Mouse (Mus musculus): ENCODE measurements around the gene Zfp966. TPM values are rescaled to one million over a fixed set of nuclear protein-coding genes. Genes with fewer than 3 reads are reported as not detected.
"Not testable (repeated sequence)": the region's sequence is repeated elsewhere in the genome, so short reads cannot be mapped to it uniquely, and the experiment has no call there.

Gene Zfp966
- polyA plus RNA-seq (2012; rRNA removed), result 0.08 and 0.27 TPM in 2 replicates

DNA sequence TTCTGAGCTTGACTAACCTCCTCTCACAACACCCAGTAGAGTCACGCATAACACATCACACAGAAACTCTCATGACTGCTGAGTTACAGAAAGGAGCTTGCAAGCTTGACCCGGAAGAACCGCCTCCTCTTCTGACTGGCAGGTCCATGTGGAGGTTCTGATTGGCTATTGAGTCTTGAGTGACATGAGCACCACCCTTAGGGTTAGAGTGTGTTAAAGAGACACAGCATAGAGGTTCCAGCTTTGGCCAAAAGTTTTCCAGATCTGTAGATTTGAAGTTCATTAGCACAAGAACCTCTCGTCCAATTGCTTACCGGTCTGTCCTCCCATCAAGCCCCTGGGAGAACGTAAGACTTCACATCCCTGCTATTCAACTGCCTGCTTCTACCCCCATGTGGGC, at the start of gene Zfp966:
Gene Zfp966 (minus strand): TSS at position 101 of the 400 bp plus-strand sequence.
- WGBS, result no CpG with 5 or more reads among the region's 6 CpGs
- not testable (repeated sequence) for H3K36me3 ChIP-seq (ENCODE audit: control insufficient read depth, insufficient read depth, low read length); H3K27ac ChIP-seq (ENCODE audit: insufficient read depth, low read length); DNase-seq (ENCODE audit: low read depth in 1 of 2, low spot score in 2 of 2); H3K4me1 ChIP-seq (ENCODE audit: control insufficient read depth, insufficient read depth, insufficient read length); H3K27me3 ChIP-seq (ENCODE audit: control insufficient read depth, insufficient read depth, low read length); H3K4me3 ChIP-seq (ENCODE audit: extremely low read depth, insufficient read depth, insufficient read length)

DNA sequence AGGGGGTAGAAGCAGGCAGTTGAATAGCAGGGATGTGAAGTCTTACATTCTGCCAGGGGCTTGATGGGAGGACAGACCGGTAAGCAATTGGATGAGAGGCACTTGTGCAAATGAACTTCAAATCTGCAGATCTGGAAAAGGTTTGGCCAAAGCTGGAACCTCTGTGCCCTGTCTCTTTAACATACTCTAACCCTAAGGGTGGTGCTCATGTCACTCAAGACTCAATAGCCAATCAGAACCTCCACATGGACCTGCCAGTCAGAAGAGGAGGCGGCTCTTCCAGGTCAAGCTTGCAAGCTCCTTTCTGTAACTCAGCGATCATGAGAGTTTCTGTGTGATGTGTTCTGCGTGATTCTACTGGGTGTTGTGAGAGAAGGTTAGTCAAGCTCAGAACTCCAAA, 34.1 kb upstream of the Zfp966 start, which contains the start of gene Gm2026:
Gene Gm2026 (plus strand): TSS at position 301 of the 400 bp plus-strand sequence.
- no CpG with 5 or more reads among the region's 4 CpGs for whole genome bisulfite sequencing
- DNase-seq (ENCODE audit: low read depth in 1 of 2, low spot score in 2 of 2); H3K4me3 ChIP-seq (ENCODE audit: extremely low read depth, insufficient read depth, insufficient read length); H3K27ac ChIP-seq (ENCODE audit: insufficient read depth, low read length); H3K36me3 ChIP-seq (ENCODE audit: control insufficient read depth, insufficient read depth, low read length); H3K4me1 ChIP-seq (ENCODE audit: control insufficient read depth, insufficient read depth, insufficient read length); H3K27me3 ChIP-seq (ENCODE audit: control insufficient read depth, insufficient read depth, low read length): not testable (repeated sequence)

DNA sequence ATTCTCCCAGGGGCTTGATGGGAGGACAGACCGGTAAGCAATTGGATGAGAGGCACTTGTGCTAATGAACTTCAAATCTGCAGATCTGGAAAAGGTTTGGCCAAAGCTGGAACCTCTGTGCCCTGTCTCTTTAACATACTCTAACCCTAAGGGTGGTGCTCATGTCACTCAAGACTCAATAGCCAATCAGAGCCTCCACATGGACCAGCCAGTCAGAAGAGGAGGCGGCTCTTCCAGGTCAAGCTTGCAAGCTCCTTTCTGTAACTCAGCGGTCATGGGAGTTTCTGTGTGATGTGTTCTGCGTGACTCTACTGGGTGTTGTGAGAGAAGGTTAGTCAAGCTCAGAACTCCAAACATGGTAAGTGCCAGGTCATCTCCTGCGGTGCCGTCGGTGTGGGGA, 61.9 kb downstream of the Zfp966 start, which contains the start of gene Gm6710:
Gene Gm6710 (plus strand): TSS at position 196 of the 400 bp plus-strand sequence.
- not testable (repeated sequence) for H3K27me3 ChIP-seq (ENCODE audit: control insufficient read depth, insufficient read depth, low read length); DNase-seq (ENCODE audit: low read depth in 1 of 2, low spot score in 2 of 2); H3K4me3 ChIP-seq (ENCODE audit: extremely low read depth, insufficient read depth, insufficient read length); H3K36me3 ChIP-seq (ENCODE audit: control insufficient read depth, insufficient read depth, low read length); H3K4me1 ChIP-seq (ENCODE audit: control insufficient read depth, insufficient read depth, insufficient read length); H3K27ac ChIP-seq (ENCODE audit: insufficient read depth, low read length)
- WGBS, result no CpG with 5 or more reads among the region's 7 CpGs

Other genes starting within 250 kb of the Zfp966 start
- gene Zfp969, start 227.5 kb downstream of the Zfp966 start, polyA plus RNA-seq (2012; rRNA removed), result not detected in 2 replicates
- gene Gm2007, start 189.6 kb downstream of the Zfp966 start, polyA plus RNA-seq (2012; rRNA removed), result not detected in 2 replicates
- gene Gm14288, start 130.0 kb downstream of the Zfp966 start, polyA plus RNA-seq (2012; rRNA removed), result 0.19 and 0.95 TPM in 2 replicates
- gene Gm6710, start 61.9 kb downstream of the Zfp966 start, polyA plus RNA-seq (2012; rRNA removed), result 0.41 TPM in 1 of 2 replicates, not detected in the other
- gene Gm2026, start 34.2 kb upstream of the Zfp966 start, polyA plus RNA-seq (2012; rRNA removed), result 0.14 and 0.15 TPM in 2 replicates
- gene Gm2004, start 218.7 kb upstream of the Zfp966 start, polyA plus RNA-seq (2012; rRNA removed), result not detected in 2 replicates

All from spleen, adult 2 months (tissue).